Mouse (Mus musculus): ENCODE data around the gene Sh3glb1.

- TF ChIP-seq CTCF (IDR thresholded peaks at IDR 0.05; ENCODE audit: borderline replicate concordance, extremely low read depth, insufficient read depth, insufficient read length) = peak; percentile 62; the same call in 1 of the 2 replicates
- no peak for TF ChIP-seq POLR2A (IDR thresholded peaks at IDR 0.05; ENCODE audit: borderline replicate concordance, extremely low read depth, insufficient read depth, insufficient read length, poor library complexity, severe bottlenecking)
Measured at GRCm38 (mm10) chr3:144723455-144723854, 3.3 kb upstream of the Sh3glb1 start.

Data from brain, embryonic 14.5 days (tissue).